Mouse (Mus musculus) MEL (cell line): ENCODE measurements around the gene Sox10.

Source experiments
- CHD1 ChIP-seq: IDR thresholded peaks from 2 replicates; pipeline ENCODE4 v1.6.1; 2012; ENCODE audit warnings: low read depth, mild to moderate bottlenecking, inconsistent platforms, low read length, improper control_type of control experiment
- CTCF ChIP-seq, 3 experiments: IDR thresholded peaks in 2 of 3; conservative IDR thresholded peaks in 1 of 3; 2 replicates each; pipeline ENCODE4 v1.5.1; 2011 to 2012; ENCODE audit warnings: low read length in 3 of 3, low read depth in 2 of 3, mild to moderate bottlenecking in 2 of 3, improper control_type of control experiment in 1 of 3, inconsistent platforms in 1 of 3, mixed read lengths in 1 of 3, moderate library complexity in 1 of 3; ENCODE audit not compliant: control insufficient read depth in 1 of 3, insufficient read depth in 1 of 3, poor library complexity in 1 of 3, severe bottlenecking in 1 of 3
- JUND ChIP-seq: IDR thresholded peaks from 2 replicates; pipeline ENCODE4 v1.6.1; 2011; ENCODE audit warnings: low read depth, mild to moderate bottlenecking, improper control_type of control experiment, low read length
- SIN3A ChIP-seq: IDR thresholded peaks from 2 replicates; pipeline ENCODE4 v1.6.1; 2012; ENCODE audit warnings: low read length, improper control_type of control experiment, inconsistent platforms

- TF ChIP-seq CTCF (IDR thresholded peaks at IDR 0.05 in 2 of 3, conservative IDR thresholded peaks at IDR 0.05 in 1 of 3; ENCODE audit: control insufficient read depth in 1 of 3, insufficient read depth in 1 of 3, low read depth in 2 of 3, low read length in 3 of 3, poor library complexity in 1 of 3, severe bottlenecking in 1 of 3), result no peak
- no peak for TF ChIP-seq SIN3A
- TF ChIP-seq CHD1, result no peak
- no peak for TF ChIP-seq JUND
Measured at GRCm38 (mm10) chr15:79110031-79110430, 55.0 kb downstream of the Sox10 start.
